Mouse (Mus musculus) urinary bladder, postnatal 36 days (tissue): ENCODE data around the gene Cavin1.

Experiments used
- DNase-seq, 2 experiments: peaks; one replicate each; pipeline ENCODE4 v3.0.0; 2022; ENCODE audit warnings: low spot score in 2 of 2, mixed read lengths in 1 of 2

Gene Cavin1

DNA sequence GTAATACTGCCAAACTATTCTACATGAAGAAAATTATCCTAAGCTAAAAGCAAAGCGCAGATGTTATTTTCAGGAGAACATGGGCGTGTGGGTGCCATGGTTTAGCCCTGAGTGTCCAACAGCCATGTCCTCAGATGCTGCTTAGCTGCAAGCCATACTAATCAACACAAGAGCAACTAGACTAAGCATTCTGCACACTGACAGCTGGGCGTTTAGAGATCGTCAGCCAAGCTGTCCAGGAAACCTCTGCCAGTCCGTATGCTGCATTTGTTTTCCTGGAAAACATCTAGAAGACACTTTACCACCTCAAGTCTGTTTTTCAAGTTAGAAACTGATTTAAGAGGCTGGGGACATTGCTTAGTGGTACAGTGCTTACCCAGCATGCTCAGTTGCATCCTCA is 56.3 kb downstream of the Cavin1 start:
- DNase-seq = no peak

- no peak for DNase-seq
Observed at GRCm38 (mm10) chr11:100912401-100913155, 58.1 kb downstream of the Cavin1 start.

DNA sequence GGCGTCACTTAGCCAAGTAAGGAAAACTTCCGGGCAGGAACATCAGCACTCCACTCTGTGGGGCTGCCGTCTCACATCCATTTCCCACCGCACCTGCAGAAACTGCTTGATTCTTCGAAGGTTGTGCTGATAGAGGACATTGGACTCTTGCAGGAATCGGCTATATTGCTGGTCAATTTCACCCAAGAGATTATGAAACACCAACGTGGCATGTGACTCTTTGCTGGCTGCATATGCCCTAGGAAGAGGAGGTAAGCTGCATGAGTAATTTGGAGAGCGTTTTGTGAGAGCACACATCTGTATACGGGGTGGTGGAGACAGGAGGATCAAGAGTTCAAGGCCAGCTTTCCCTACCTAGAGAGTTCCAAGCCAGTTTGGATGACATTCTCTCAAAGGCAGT is 62.1 kb downstream of the Cavin1 start:
- no peak for DNase-seq

- no peak for DNase-seq
Observed at GRCm38 (mm10) chr11:100908112-100908511, 62.6 kb downstream of the Cavin1 start.

GRCm38 (mm10) chr11:100906885-100907284 is 63.8 kb downstream of the Cavin1 start:
- no peak for DNase-seq
